Mouse (Mus musculus) forebrain, embryonic 10.5 days (tissue): ENCODE results near the gene Neurl1a. TPM values are rescaled to one million over a fixed set of nuclear protein-coding genes. Genes with fewer than 3 reads are reported as not detected.
"Not testable (repeated sequence)": the region's sequence is repeated elsewhere in the genome, so short reads cannot be mapped to it uniquely, and the experiment has no call there.

Source experiments
- DNase-seq: peaks from one replicate; pipeline ENCODE4 v3.0.0-alpha.2; 2017; ENCODE audit warnings: low spot score; ENCODE audit errors: extremely low spot score
- H3K27ac ChIP-seq: fragments of 300-500 bp; sonication (generic); 2 replicates; pipeline ENCODE4 v1.5.1; 2016; ENCODE audit warnings: mild to moderate bottlenecking
- H3K27me3 ChIP-seq: fragments of 300-500 bp; sonication (generic); 2 replicates; pipeline ENCODE4 v1.6.1; 2016; ENCODE audit warnings: mild to moderate bottlenecking; ENCODE audit not compliant: poor library complexity, severe bottlenecking
- H3K36me3 ChIP-seq: fragments of 300-500 bp; sonication (generic); replicated peaks from 2 replicates; pipeline ENCODE4 v1.6.1; 2016; ENCODE audit warnings: mild to moderate bottlenecking, moderate library complexity
- H3K4me1 ChIP-seq: fragments of 300-500 bp; sonication (generic); 2 replicates; pipeline ENCODE4 v1.6.1; 2016
- H3K4me3 ChIP-seq: fragments of 300-500 bp; sonication (generic); 2 replicates; pipeline ENCODE4 v1.5.1; 2016; ENCODE audit warnings: mild to moderate bottlenecking, moderate library complexity
- H3K9me3 ChIP-seq: fragments of 300-500 bp; sonication (generic); 2 replicates; pipeline ENCODE4 v1.6.1; 2016; ENCODE audit warnings: mild to moderate bottlenecking, moderate library complexity
- WGBS: fragments of 180-500 bp; shearing (Covaris S2); methylation state at CpG from one replicate; pipeline ENCODE4 v1.1.7; 2016; 5-methylcytosine and 5-hydroxymethylcytosine counted together
- polyA plus RNA-seq: library from polyadenylated mRNA; unstranded; fragments of >200 nt; fragmentation: Nextera tagmentation; extraction: Ambion mirVana; gene quantifications from 2 replicates; pipeline ENCODE4 v1.2.1, GENCODE M21; 2016

Gene Neurl1a
- polyA plus RNA-seq: 4.1 and 5.2 TPM in 2 replicates

DNA sequence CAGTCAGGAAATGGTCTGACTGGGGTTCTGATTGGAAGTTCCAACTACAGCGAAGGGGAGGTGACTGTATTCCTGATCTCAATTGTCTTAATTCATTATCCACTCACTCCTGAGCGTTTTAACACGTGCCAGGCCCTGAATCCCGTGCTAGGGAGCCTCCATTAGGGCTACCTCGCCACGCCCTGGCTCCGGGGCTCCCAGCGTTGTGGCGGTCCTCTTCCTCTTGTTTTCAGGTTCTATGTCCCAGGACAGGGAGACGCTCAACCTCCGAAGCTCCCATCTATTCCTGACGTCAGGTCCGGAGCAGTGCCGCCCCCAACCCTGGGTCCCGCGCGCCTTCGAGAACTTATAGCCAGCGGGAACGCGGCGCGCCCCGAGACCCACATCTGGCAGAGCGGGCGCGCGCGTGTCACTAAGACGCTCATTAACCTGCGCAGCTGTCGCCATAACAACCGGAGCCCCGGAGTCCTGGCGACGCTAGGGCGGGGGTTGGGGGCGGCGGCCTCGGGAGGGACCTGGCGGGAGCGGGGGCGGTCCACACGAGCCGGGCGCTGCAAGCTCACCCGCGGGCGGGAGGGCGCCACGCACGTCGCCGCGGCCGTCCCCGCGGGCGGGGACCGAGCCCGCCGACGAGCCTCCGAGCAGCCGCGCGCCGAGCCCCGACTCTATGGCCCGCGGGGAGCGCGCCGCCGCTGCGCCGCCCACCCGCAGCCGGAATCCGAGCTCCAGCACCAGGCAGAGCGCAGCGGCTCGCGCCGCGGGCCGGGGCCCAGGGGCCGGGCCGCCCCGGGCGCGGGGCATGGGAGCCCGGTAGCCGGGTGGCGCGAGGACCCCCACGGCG is at the start of gene Neurl1a:
TSS of gene Neurl1a (plus strand) at position 390 of the 841 bp plus-strand sequence.
- Histone ChIP-seq H3K4me1 (peaks cover 21% of the 10 kb centered on the region), H3K36me3 (no peaks in the 10 kb centered on the region), H3K27me3 (peaks cover 74% of the 10 kb centered on the region), H3K27ac (peak within 1 kb of the TSS; percentile 74), H3K9me3 (peaks cover 10% of the 10 kb centered on the region), H3K4me3 (peak within 1 kb of the TSS; percentile 80)
- DNase-seq: peak; percentile 65
- under 1% methylated on average over 98 of the region's 98 CpGs for WGBS

DNA sequence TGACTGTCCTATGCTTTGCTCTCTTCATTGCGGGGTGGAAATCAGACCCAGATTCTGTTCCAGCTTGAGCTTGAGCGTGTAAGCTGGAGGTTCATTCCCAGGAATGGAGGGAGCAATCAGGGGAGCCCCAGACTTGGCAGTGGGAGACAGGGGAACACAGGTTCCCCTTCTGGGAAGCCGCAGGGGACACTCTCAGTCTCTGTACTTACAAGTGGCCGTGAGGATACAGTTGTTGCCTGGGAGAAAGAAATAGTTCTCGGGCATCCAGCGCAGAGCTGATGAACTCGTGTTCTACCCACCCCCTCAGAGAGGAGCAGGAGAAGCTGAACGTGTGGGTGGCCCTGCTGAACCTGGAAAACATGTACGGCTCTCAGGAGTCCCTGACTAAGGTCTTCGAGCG is 49.8 kb upstream of the Neurl1a start:
- no peaks in the 10 kb centered on the region for H3K4me1 ChIP-seq
- H3K9me3 ChIP-seq: no peaks in the 10 kb centered on the region
- H3K27ac ChIP-seq: no peak overlapping the region
- peaks cover 97% of the 10 kb centered on the region for H3K36me3 ChIP-seq
- WGBS: 95% methylated on average over 11 of the region's 11 CpGs
- no peak for DNase-seq
- no peak overlapping the region for H3K4me3 ChIP-seq
- H3K27me3 ChIP-seq: no peaks in the 10 kb centered on the region

DNA sequence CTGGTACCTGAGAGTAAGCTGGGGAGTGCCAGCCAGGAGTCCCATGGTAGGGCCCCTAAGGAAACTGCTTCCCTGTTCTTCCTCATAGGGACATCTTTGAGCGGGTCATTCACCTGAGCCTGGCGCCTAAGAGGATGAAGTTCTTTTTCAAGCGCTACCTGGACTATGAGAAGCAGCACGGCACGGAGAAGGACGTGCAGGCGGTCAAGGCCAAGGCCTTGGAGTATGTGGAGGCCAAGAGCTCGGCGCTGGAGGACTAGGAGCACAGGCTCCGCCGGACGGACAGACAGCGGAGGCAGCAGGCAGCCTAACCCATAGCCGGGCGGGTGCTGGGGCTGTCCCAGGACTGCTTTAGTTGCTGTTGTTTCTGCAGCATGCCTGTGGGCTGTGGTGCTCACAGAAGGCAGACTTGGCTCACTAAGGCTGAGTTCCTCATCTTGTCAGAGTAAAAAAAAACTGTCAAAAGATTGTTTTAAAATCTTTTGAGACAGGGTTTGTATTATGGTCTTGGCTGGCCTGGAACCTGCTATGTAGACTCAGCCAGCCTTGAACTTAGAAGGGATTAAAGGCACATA is 48.0 kb upstream of the Neurl1a start:
- WGBS: 96% methylated on average over 15 of the region's 15 CpGs
- no peak for DNase-seq
- no peaks in the 10 kb centered on the region for H3K27me3 ChIP-seq
- no peaks in the 10 kb centered on the region for H3K9me3 ChIP-seq
- H3K4me1 ChIP-seq: no peaks in the 10 kb centered on the region
- peaks cover 79% of the 10 kb centered on the region for H3K36me3 ChIP-seq
- no peak overlapping the region for H3K4me3 ChIP-seq
- no peak overlapping the region for H3K27ac ChIP-seq

DNA sequence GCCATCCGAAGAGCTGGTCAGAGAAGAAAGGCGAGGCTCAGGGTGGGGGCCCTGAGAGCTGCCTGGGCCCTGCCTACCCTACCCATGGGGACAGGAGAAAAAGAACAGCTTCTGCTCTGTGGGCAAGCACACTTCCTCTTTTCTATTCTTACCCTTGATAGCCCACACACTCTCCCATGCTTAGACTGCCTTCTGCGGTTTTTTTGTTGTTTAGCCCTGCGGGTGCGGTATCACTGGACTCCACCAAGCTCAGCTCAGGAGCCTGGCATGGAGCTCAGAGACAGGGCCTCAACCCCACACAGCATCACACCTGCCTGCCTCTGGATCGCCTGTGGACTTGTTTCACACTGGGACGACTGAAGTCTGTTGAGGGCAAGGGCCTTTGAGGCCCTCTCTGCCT is 45.5 kb upstream of the Neurl1a start:
- Histone ChIP-seq H3K4me1 (peaks cover 17% of the 10 kb centered on the region), H3K9me3 (no peaks in the 10 kb centered on the region), H3K27me3 (peaks cover 9% of the 10 kb centered on the region), H3K27ac (no peak overlapping the region), H3K36me3 (peaks cover 54% of the 10 kb centered on the region), H3K4me3 (no peak overlapping the region)
- WGBS: 90% methylated on average over 7 of the region's 7 CpGs
- no peak for DNase-seq

DNA sequence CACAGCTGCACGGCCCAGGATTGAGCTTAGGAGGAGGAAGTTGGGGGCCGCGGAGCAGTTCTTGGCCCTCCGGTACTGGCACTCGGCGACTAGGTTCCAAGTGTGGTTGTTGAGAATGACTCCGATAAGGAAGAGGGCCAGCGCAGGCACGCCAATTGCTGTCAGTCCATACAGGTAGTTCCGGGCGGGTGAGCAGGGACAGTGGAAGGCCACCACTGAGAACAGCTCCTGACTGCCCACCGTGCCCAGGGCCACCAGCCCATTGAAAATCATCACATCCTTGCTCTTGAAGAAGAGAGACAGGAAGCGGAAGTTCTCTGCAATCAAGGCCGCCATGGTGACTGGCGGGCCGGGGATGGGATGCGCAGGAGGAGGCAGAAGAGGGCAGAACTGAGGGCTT is 43.1 kb upstream of the Neurl1a start:
- Histone ChIP-seq H3K9me3 (no peaks in the 10 kb centered on the region), H3K36me3 (peaks cover 30% of the 10 kb centered on the region), H3K4me3 (no peak overlapping the region), H3K27me3 (peaks cover 27% of the 10 kb centered on the region), H3K4me1 (peaks cover 24% of the 10 kb centered on the region), H3K27ac (no peak overlapping the region)
- no peak for DNase-seq
- 87% methylated on average over 17 of the region's 17 CpGs for WGBS

GRCm38 (mm10) chr19:47136170-47136569 is 42.5 kb upstream of the Neurl1a start:
- peaks cover 31% of the 10 kb centered on the region for H3K27me3 ChIP-seq
- no peaks in the 10 kb centered on the region for H3K9me3 ChIP-seq
- H3K36me3 ChIP-seq: peaks cover 24% of the 10 kb centered on the region
- H3K4me3 ChIP-seq: no peak overlapping the region
- DNase-seq: no peak
- H3K4me1 ChIP-seq: peaks cover 24% of the 10 kb centered on the region
- H3K27ac ChIP-seq: no peak overlapping the region
- WGBS: 90% methylated on average over 5 of the region's 5 CpGs

GRCm38 (mm10) chr19:47137051-47137581 is 41.5 kb upstream of the Neurl1a start:
- H3K4me3 ChIP-seq: peak overlapping the region; percentile 42
- peaks cover 24% of the 10 kb centered on the region for H3K4me1 ChIP-seq
- DNase-seq: no peak
- peaks cover 33% of the 10 kb centered on the region for H3K27me3 ChIP-seq
- H3K27ac ChIP-seq: peak overlapping the region; percentile 79
- no peaks in the 10 kb centered on the region for H3K9me3 ChIP-seq
- 68% methylated on average over 6 of the region's 6 CpGs for WGBS
- H3K36me3 ChIP-seq: peaks cover 14% of the 10 kb centered on the region

DNA sequence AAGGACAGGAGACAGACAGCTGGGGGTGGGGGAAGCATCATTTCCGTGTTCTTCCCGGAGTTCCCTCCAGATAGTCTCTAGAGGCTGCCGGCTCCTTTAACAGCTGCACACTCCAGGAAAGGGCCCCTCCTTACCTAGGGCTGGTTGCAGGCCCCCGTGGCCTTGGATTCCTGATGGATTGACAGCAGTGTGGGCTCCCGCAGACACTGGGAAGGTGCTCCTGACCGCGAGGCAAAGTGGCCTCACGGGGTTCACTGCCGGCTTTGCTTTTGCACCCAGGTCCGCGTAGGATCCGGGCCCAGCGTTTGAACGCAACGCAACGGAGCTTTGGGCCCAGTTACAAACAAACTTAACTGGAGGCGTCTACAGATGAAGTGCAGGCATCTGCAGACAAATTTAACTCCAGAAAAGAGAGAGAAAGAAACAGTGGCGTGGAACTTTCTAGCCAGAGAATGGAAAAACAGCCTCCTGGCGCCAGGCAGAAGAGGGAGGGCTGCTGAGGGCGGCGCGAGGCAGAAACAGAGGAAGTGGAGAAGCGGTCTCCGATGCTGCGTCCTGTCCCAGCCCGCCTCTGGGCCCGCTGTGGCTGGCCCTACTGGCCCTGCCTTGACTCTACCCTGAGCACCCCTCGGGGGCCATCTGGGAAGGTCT is 40.7 kb upstream of the Neurl1a start, which contains the start of gene Calhm2:
TSS of gene Calhm2 (minus strand) at position 524 of the 651 bp plus-strand sequence.
- WGBS: 8% methylated on average over 28 of the region's 28 CpGs
- H3K27me3 ChIP-seq: peaks cover 33% of the 10 kb centered on the region
- peak; percentile 27 for DNase-seq
- H3K36me3 ChIP-seq: peaks cover 6% of the 10 kb centered on the region
- peak within 1 kb of the TSS; percentile 42 for H3K4me3 ChIP-seq
- no peaks in the 10 kb centered on the region for H3K9me3 ChIP-seq
- H3K4me1 ChIP-seq: peaks cover 24% of the 10 kb centered on the region
- H3K27ac ChIP-seq: peak within 1 kb of the TSS; percentile 79

DNA sequence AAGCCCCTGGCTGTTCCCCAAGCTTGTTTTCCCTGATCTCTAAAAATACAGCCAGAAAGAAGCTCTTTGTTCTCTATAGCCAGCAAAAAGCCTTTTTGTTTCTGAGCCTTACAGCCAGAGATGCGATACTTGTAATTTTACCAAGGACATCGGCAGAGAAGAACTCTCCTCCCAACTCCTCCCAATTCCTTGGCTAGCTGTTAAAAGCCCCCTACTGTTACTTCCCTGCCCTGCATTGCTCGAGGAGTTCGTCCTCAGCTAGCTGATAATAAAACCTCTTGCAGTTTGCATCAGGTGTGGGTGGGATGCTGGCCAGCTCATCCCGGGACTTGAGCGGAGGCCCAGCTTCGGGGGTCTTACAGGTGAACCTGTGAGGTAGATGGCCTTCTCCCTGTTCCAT is 39.0 kb upstream of the Neurl1a start:
- peaks cover 33% of the 10 kb centered on the region for H3K27me3 ChIP-seq
- WGBS: 46% methylated on average over 7 of the region's 7 CpGs

DNA sequence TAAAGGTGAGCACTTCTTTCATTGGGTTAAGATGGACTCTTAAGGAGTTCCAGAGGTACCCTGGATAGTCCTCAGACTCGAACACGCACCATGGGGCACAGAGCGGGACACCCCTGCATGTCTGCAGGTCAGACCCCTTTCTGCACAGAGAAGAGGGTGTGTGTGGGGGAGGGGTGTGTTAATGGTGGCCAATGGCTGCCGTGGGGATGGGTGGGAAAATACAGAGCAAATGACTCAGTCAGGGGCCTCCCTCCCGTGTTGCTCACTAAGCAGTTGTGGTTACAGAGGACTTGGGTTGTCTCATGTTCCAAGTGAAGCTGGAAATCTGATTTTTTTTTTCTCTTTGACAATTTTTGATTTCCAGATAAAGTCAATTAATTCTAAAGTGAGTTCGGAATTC is 36.2 kb upstream of the Neurl1a start:
- Histone ChIP-seq H3K27me3 (peaks cover 30% of the 10 kb centered on the region), H3K27ac (no peak overlapping the region), H3K9me3 (no peaks in the 10 kb centered on the region), H3K4me1 (peaks cover 14% of the 10 kb centered on the region), H3K36me3 (no peaks in the 10 kb centered on the region), H3K4me3 (no peak overlapping the region)
- 83% methylated on average over 6 of the region's 6 CpGs for WGBS
- no peak for DNase-seq

More for the DNA sequence above, 39.0 kb upstream of the Neurl1a start:
- DNase-seq, H3K9me3 ChIP-seq, H3K36me3 ChIP-seq, H3K4me3 ChIP-seq, H3K27ac ChIP-seq: not testable (repeated sequence)
- peaks cover 24% of the 10 kb centered on the region for H3K4me1 ChIP-seq

DNA sequence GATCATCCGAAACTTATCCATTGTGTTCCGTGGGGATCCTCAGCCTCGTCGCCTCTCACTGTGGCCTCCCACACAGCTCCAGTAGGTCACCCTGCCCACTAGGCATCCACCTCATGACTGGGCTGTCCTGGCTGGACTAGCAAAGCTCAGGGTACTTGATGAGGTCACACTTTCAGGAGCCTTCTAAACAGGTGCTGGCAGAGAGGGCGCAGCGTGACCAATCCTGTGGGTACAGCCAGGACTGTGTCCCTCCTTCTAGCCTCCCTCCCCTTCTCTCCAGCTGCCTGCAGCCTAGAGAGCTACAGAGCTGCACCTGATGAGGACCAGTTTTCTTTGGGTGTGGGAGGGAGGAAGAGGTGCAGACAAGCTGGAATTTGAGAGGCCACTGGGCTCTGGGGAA is 34.5 kb upstream of the Neurl1a start, which contains the start of gene Calhm1:
TSS of gene Calhm1 (minus strand) at position 101 of the 400 bp plus-strand sequence.
- H3K9me3 ChIP-seq: no peaks in the 10 kb centered on the region
- no peaks in the 10 kb centered on the region for H3K4me1 ChIP-seq
- DNase-seq: no peak
- H3K27ac ChIP-seq: no peak within 1 kb of the TSS
- WGBS: 92% methylated on average over 6 of the region's 6 CpGs
- no peak within 1 kb of the TSS for H3K4me3 ChIP-seq
- H3K36me3 ChIP-seq: no peaks in the 10 kb centered on the region
- H3K27me3 ChIP-seq: peaks cover 17% of the 10 kb centered on the region

- Histone ChIP-seq H3K4me3 (no peak overlapping the region), H3K9me3 (no peaks in the 10 kb centered on the region), H3K36me3 (no peaks in the 10 kb centered on the region), H3K4me1 (peaks cover 6% of the 10 kb centered on the region), H3K27me3 (peaks cover 34% of the 10 kb centered on the region), H3K27ac (no peak overlapping the region)
- 86% methylated on average over 5 of the region's 5 CpGs for WGBS
- DNase-seq: no peak
These were observed 30.3 kb upstream of the Neurl1a start for GRCm38 (mm10) chr19:47148267-47148847.
